Mouse (Mus musculus): Measurements from ENCODE around the gene E130308A19Rik.
A peak's percentile ranks its signal among the peaks of the same experiment; 100 is the strongest.

E130308A19Rik gene

GRCm38 (mm10) chr4:59640720-59641119 is 14.7 kb downstream of the E130308A19Rik start:
- no peak for DNase-seq

GRCm38 (mm10) chr4:59642039-59642438 is 16.0 kb downstream of the E130308A19Rik start:
- DNase-seq, result no peak

DNA sequence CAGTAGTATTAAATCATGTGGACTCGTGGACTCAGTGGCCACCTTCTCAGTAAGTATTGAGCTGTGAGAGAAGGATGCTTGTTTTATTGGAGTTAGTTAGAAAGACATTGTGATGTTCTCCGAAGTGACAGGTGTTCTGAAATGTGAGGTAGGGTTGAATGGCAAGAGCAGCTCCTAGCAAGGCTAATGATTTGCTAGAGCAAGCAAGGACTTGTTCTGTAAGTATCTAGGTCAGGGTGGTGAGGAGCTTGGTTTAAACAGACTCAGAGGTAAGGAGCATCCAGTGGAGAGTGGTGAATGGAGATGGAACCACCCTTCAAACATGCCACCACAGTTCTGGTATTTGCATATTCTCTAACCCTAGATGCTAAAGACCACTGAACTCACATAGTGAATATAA is 16.6 kb downstream of the E130308A19Rik start:
- no peak for DNase-seq

GRCm38 (mm10) chr4:59644431-59644830 is 18.4 kb downstream of the E130308A19Rik start:
- DNase-seq, result no peak

DNA sequence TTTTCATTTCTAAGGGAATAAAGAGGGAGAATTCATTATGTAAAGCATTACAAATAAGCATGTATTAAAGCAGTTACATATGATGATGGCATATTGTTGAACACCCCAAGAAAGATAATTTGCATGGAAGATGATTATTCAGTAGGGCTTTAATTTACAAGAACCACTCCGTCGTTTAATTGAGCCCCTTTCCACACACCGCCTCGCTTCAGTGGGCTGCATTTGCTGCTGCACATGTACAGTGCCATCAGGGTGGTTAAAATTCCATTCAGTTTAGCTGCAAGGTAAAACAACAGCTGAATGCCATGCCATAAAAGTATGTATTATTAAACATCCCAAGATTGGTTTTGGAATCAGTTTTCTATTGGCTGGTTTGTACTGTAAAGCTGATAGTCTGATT is 19.0 kb downstream of the E130308A19Rik start:
- DNase-seq, result no peak

DNA sequence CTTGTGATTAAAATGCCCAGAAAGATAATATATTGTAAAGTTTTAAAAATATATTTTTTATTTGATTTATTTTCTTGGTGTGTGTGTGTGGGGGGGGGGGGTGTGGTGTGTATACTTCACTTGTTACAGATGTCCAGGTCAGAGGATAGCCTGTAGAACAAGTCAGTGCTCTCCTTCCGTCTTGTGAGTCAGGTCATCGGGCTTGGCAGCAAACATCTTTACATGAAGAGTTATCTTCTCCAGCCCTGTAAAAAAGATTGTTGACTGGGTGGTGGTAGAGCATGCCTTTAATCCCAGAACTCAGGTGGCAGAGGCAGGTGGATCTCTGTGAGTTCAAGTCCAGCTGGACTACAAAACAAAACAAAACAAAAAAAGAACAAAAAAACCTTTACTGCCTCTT is 19.6 kb downstream of the E130308A19Rik start:
- no peak for DNase-seq

- DNase-seq, result no peak
Observed at GRCm38 (mm10) chr4:59646020-59646696, 20.1 kb downstream of the E130308A19Rik start.

GRCm38 (mm10) chr4:59649119-59649518 is 23.1 kb downstream of the E130308A19Rik start:
- no peak for DNase-seq

DNA sequence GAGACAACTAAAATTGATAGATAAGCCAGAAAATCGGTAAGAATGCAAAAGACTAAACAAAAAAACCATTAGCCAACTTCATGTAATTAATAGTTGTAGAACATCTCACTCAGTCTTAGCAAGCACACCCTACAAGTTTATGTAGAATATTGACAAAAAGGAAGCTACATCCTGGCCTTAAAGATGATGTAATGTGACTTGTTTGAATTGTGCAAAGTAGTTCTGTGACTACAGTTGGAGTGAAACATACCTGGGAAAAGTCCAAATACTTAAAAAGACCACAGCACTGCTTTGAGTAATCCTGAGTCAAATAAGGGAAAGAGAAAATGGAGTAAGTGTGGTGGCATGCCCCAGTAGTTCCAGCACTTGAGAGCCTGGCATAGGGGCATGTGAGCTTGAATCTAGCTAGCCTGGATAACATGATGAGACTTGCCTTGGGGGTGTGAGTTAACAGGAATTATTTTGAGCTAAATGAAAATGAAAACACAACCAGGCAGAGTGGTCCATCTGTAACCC is 26.2 kb downstream of the E130308A19Rik start:
- DNase-seq, result no peak

GRCm38 (mm10) chr4:59656061-59656642 is 30.1 kb downstream of the E130308A19Rik start:
- DNase-seq, result peak; percentile 41

GRCm38 (mm10) chr4:59662163-59662562 is 36.2 kb downstream of the E130308A19Rik start:
- no peak for DNase-seq

DNA sequence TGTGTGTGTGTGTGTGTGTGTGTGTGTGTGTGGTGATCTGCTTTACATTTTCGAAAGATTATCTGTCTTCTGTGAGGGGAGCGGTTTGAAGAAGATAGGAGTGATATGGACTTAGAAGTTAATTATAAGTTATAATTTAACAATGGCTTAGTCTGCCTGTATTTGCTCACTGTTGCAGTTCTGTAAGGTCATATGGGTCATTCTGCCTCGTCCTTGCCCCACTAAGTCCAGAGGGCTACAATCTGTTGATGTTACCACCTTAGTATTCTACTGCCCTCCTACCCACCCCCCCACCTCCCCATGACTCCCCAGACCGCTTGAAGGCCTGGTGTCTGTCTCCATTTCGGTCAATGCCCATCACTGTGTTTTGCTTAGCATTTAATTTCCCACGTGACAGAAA is 37.4 kb downstream of the E130308A19Rik start:
- no peak for DNase-seq

- DNase-seq, result no peak
Observed at GRCm38 (mm10) chr4:59666550-59667317, 40.7 kb downstream of the E130308A19Rik start.

- DNase-seq, result no peak
Observed at GRCm38 (mm10) chr4:59668050-59668449, 42.0 kb downstream of the E130308A19Rik start.

GRCm38 (mm10) chr4:59669131-59669530 is 43.1 kb downstream of the E130308A19Rik start:
- DNase-seq, result no peak

DNA sequence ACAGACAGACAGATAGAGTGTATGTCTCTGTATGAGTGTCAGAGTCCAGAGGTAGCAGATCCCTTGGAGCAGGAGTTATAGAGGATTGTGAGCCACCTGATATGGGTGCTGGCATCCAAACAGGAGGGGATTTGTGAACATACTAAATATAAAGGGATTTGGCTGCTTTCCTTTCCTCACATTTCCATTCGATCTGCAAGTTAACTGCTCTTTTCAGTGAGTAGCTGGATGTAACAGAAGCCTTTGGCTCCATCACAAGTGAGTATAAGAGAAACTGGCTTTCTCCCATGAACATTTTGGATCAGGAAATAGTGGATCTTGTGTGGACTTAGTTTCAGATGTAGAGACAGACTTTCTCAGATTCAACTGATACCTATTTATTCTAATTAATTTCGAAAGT is 44.0 kb downstream of the E130308A19Rik start:
- no peak for DNase-seq

DNA sequence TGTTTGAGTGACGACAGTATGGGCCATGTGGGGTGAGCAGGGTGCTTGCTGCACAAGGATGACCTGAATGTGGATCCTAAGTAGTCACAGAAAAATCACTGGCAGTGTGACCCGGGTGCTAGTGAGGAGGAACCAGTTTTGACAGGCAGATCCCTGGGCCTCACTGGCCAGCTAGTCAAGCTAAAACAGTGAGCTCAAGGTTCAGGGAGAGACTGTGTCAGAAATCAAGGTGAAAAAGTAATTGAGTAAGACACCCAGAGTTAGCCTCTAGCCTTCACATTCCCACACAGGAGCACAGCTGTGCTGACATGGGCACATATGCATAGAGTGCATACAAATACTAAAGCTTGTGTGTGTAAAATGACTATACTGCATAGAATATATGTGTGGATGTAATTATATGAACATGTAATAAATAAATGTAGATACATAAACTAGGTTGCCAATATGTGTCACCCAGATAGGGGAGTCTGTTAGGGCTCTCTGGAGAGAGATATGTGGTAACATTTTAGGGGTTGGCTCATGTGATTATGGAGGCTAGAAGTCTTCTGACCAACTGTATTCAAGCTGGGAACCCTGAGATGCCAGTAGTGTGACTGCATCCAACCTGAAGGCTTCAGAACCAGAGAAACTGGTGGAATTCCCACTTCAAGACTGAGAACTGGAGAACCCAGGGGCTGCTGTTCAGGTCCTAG is 47.6 kb downstream of the E130308A19Rik start:
- DNase-seq, result no peak

DNA sequence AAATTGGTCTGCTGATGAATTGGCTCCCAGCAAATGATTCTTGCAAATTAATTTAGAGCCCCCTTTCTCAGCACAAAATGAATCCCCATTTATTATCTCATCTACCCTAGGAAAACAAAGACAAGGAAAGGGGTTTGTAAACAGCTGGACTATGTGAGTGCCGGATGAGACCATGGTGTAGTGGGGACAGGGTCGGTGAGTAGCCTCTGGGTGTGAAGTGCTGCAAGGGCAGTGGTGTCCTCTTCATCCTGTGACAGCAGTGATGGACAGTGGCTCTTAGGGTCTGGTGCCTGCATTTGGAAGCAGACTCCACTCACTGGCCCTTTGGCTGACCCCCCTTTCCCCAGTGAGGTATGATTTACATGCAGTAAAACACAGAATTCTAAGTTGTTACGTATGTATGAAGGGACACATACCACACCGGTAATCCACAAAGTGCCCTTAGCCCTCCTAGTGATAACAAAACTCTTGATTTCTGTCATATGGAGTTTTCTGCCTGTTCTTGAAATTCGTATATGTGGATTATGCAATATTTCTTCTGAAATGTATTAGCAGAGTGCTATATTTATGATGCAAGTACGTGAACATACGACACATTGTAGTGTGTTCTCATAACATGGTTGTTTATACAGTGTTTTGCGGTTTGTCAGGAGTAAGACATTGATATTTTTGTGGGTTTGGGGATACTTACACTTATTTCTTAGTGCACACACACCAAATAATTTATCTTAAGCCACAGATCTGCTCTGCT is 49.1 kb downstream of the E130308A19Rik start:
- no peak for DNase-seq

DNA sequence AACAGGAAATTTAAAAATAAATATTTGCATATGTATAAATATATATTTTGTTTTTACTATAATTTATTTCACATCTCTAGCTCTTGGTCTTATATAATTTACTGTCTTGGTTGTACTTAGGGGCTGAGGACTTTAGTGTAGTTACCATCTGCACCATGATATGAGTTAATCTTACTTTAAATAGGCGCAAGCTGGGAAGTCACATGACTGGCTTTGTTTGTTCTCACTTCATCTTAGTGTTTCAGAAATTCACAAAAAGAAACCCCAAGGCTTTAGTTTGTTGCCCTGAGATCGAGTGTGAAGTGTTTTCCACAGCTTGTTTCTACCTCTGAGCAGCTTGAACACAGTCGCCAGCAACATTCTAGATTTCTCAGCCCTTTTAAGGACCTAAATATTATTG is 49.7 kb downstream of the E130308A19Rik start:
- no peak for DNase-seq

DNA sequence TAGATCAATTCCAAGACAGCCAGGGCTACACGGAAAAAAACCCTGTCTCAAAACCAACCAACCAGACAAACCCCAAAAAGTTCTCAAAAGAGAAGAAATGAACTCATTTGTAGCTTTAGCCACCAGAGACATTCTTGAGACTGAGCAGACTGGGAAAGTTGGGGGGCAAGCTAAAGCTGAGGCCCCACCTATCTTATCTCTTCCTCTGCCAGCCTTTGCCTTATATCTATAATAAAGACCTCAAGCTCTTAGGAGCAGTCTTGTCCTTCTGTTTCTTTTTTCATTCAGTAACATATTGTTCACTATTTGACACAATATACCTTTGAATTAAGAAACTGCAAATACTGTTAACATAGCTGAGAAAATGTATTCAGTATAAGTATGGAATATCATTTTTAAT is 55.4 kb downstream of the E130308A19Rik start:
- DNase-seq, result no peak

- no peak for DNase-seq
Observed at GRCm38 (mm10) chr4:59682491-59682890, 56.5 kb downstream of the E130308A19Rik start.

DNA sequence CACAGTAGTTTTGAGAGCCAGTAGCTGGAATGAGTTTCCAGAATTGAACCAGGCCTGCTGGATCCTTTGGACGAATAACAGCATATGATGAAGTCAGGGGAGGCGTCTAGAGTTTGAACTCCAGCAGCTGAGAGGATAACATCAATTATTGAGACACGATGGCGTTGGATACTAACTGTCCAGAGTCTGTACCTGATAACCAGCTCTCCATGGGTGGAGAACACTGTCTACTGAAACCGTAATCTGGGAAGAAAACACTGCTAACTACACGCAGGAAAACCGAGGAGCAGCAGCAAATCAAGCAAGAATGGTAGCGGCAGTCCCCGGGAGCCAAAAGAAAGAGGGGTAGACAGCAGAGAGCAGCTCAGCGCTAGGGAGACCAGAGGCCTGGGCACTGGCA is 56.9 kb downstream of the E130308A19Rik start:
- DNase-seq, result no peak
